Mouse (Mus musculus): ENCODE measurements around the gene Ly6g6d. TPM values are rescaled to one million over a fixed set of nuclear protein-coding genes. Genes with fewer than 3 reads are reported as not detected.

The Ly6g6d gene
- polyA plus RNA-seq, 1 experiment from 2014 or later, result 5.6 TPM

- H3K4me2 ChIP-seq (ENCODE audit: low read depth, low read length), result no peak overlapping the region
- WGBS, result 60% methylated on average over 4 of the region's 4 CpGs
- H3K27ac ChIP-seq (ENCODE audit: low read length), result peak overlapping the region; percentile 36
- no peaks in the 10 kb centered on the region for H3K27me3 ChIP-seq (replicated peaks; ENCODE audit: control insufficient read depth, insufficient read depth, low read length)
- peaks cover 26% of the 10 kb centered on the region for H3K4me1 ChIP-seq (ENCODE audit: control insufficient read depth, insufficient read depth, low read length)
- ATAC-seq, result peak; percentile 64
- H3K9me3 ChIP-seq (ENCODE audit: control insufficient read depth, low read length), result no peaks in the 10 kb centered on the region
- no peak overlapping the region for H3K4me3 ChIP-seq (ENCODE audit: low read length)
- H3K36me3 ChIP-seq (ENCODE audit: control insufficient read depth, insufficient read depth, low read length), result no peaks in the 10 kb centered on the region; the same call in 1 of the 2 replicates
- H3K9ac ChIP-seq (ENCODE audit: low read depth, low read length), result peak overlapping the region; percentile 41; the same call in 1 of the 2 replicates
Observed at GRCm38 (mm10) chr17:35023756-35024155, 54.1 kb downstream of the Ly6g6d start.

- Histone ChIP-seq H3K27ac (ENCODE audit: low read length) (peak overlapping the region; percentile 36; the same call in 1 of the 2 replicates), H3K36me3 (ENCODE audit: control insufficient read depth, insufficient read depth, low read length) (no peaks in the 10 kb centered on the region; the same call in 1 of the 2 replicates), H3K4me3 (ENCODE audit: low read length) (no peak overlapping the region), H3K4me2 (ENCODE audit: low read depth, low read length) (no peak overlapping the region), H3K27me3 (replicated peaks; ENCODE audit: control insufficient read depth, insufficient read depth, low read length) (no peaks in the 10 kb centered on the region), H3K9ac (ENCODE audit: low read depth, low read length) (no peak overlapping the region), H3K4me1 (ENCODE audit: control insufficient read depth, insufficient read depth, low read length) (peaks cover 26% of the 10 kb centered on the region), H3K9me3 (ENCODE audit: control insufficient read depth, low read length) (no peaks in the 10 kb centered on the region)
- ATAC-seq, result no peak
- 85% methylated on average over 5 of the region's 5 CpGs for WGBS
Observed at GRCm38 (mm10) chr17:35023221-35023620, 54.6 kb downstream of the Ly6g6d start.

- H3K9me3 ChIP-seq (ENCODE audit: control insufficient read depth, low read length), result no peaks in the 10 kb centered on the region
- no peak for ATAC-seq
- H3K27ac ChIP-seq (ENCODE audit: low read length), result no peak overlapping the region
- H3K27me3 ChIP-seq (replicated peaks; ENCODE audit: control insufficient read depth, insufficient read depth, low read length), result no peaks in the 10 kb centered on the region
- H3K4me1 ChIP-seq (ENCODE audit: control insufficient read depth, insufficient read depth, low read length), result peaks cover 26% of the 10 kb centered on the region
- 92% methylated on average over 8 of the region's 8 CpGs for WGBS
- no peak overlapping the region for H3K4me3 ChIP-seq (ENCODE audit: low read length)
- no peak overlapping the region for H3K9ac ChIP-seq (ENCODE audit: low read depth, low read length)
- H3K4me2 ChIP-seq (ENCODE audit: low read depth, low read length), result no peak overlapping the region
- H3K36me3 ChIP-seq (ENCODE audit: control insufficient read depth, insufficient read depth, low read length), result no peaks in the 10 kb centered on the region; the same call in 1 of the 2 replicates
Observed at GRCm38 (mm10) chr17:35022541-35023060, 55.3 kb downstream of the Ly6g6d start.

- Histone ChIP-seq H3K4me1 (ENCODE audit: control insufficient read depth, insufficient read depth, low read length) (peaks cover 26% of the 10 kb centered on the region), H3K27me3 (replicated peaks; ENCODE audit: control insufficient read depth, insufficient read depth, low read length) (no peaks in the 10 kb centered on the region), H3K9ac (ENCODE audit: low read depth, low read length) (no peak overlapping the region), H3K36me3 (ENCODE audit: control insufficient read depth, insufficient read depth, low read length) (no peaks in the 10 kb centered on the region; the same call in 1 of the 2 replicates), H3K4me2 (ENCODE audit: low read depth, low read length) (no peak overlapping the region), H3K27ac (ENCODE audit: low read length) (peak overlapping the region; percentile 6), H3K4me3 (ENCODE audit: low read length) (no peak overlapping the region), H3K9me3 (ENCODE audit: control insufficient read depth, low read length) (no peaks in the 10 kb centered on the region)
- WGBS, result 38% methylated on average over 6 of the region's 6 CpGs
- ATAC-seq, result 0 out of 2 replicates have a peak, but pooled peaks have one; percentile 29
Observed at GRCm38 (mm10) chr17:35021842-35022477, 55.9 kb downstream of the Ly6g6d start.

Other genes with a start within 250 kb of the Ly6g6d start
- 24.0 and 26.5 TPM in 2 replicates for gene Stk19, start 241.1 kb downstream of the Ly6g6d start, polyA plus RNA-seq (2015; fragmentation: Nextera tagmentation; extraction: Ambion mirVana)
- 53.6 and 59.0 TPM in 2 replicates for gene Dxo, start 241.0 kb downstream of the Ly6g6d start, polyA plus RNA-seq (2015; fragmentation: Nextera tagmentation; extraction: Ambion mirVana)
- 39.2 and 44.9 TPM in 2 replicates for gene Skiv2l, start 227.9 kb downstream of the Ly6g6d start, polyA plus RNA-seq (2015; fragmentation: Nextera tagmentation; extraction: Ambion mirVana)
- gene Nelfe, start 227.7 kb downstream of the Ly6g6d start, polyA plus RNA-seq (2015; fragmentation: Nextera tagmentation; extraction: Ambion mirVana), result 104 TPM in 2 replicates
- gene Cfb, start 215.5 kb downstream of the Ly6g6d start, polyA plus RNA-seq (2015; fragmentation: Nextera tagmentation; extraction: Ambion mirVana), result 95.8 and 107 TPM in 2 replicates
- gene Zbtb12, start 198.6 kb downstream of the Ly6g6d start, polyA plus RNA-seq (2015; fragmentation: Nextera tagmentation; extraction: Ambion mirVana), result 1.5 and 1.7 TPM in 2 replicates
- gene Gm20547, start 196.0 kb downstream of the Ly6g6d start, polyA plus RNA-seq (2015; fragmentation: Nextera tagmentation; extraction: Ambion mirVana), result not detected in 2 replicates
- 26.5 and 36.0 TPM in 2 replicates for gene C2, start 179.8 kb downstream of the Ly6g6d start, polyA plus RNA-seq (2015; fragmentation: Nextera tagmentation; extraction: Ambion mirVana)
- 59.8 and 61.9 TPM in 2 replicates for gene Ehmt2, start 179.6 kb downstream of the Ly6g6d start, polyA plus RNA-seq (2015; fragmentation: Nextera tagmentation; extraction: Ambion mirVana)
- 108 and 134 TPM in 2 replicates for gene Slc44a4, start 163.6 kb downstream of the Ly6g6d start, polyA plus RNA-seq (2015; fragmentation: Nextera tagmentation; extraction: Ambion mirVana)
- gene Neu1, start 146.8 kb downstream of the Ly6g6d start, polyA plus RNA-seq (2015; fragmentation: Nextera tagmentation; extraction: Ambion mirVana), result 226 and 301 TPM in 2 replicates
- 0.22 and 0.24 TPM in 2 replicates for gene Hspa1b, start 118.8 kb downstream of the Ly6g6d start, polyA plus RNA-seq (2015; fragmentation: Nextera tagmentation; extraction: Ambion mirVana)
- not detected in 2 replicates for gene Gm20481, start 108.2 kb downstream of the Ly6g6d start, polyA plus RNA-seq (2015; fragmentation: Nextera tagmentation; extraction: Ambion mirVana)
- 6.3 and 6.6 TPM in 2 replicates for gene Hspa1a, start 105.9 kb downstream of the Ly6g6d start, polyA plus RNA-seq (2015; fragmentation: Nextera tagmentation; extraction: Ambion mirVana)
- gene Hspa1l, start 105.4 kb downstream of the Ly6g6d start, polyA plus RNA-seq (2015; fragmentation: Nextera tagmentation; extraction: Ambion mirVana), result 0.38 and 0.57 TPM in 2 replicates
- 159 and 181 TPM in 2 replicates for gene Lsm2, start 96.2 kb downstream of the Ly6g6d start, polyA plus RNA-seq (2015; fragmentation: Nextera tagmentation; extraction: Ambion mirVana)
- gene Vars, start 77.1 kb downstream of the Ly6g6d start, polyA plus RNA-seq (2015; fragmentation: Nextera tagmentation; extraction: Ambion mirVana), result 112 and 119 TPM in 2 replicates
- gene Vwa7, start 61.5 kb downstream of the Ly6g6d start, polyA plus RNA-seq (2015; fragmentation: Nextera tagmentation; extraction: Ambion mirVana), result 0.18 and 0.27 TPM in 2 replicates
- 11.3 TPM in 2 replicates for gene Sapcd1, start 50.0 kb downstream of the Ly6g6d start, polyA plus RNA-seq (2015; fragmentation: Nextera tagmentation; extraction: Ambion mirVana)
- gene Msh5, start 31.3 kb downstream of the Ly6g6d start, polyA plus RNA-seq (2015; fragmentation: Nextera tagmentation; extraction: Ambion mirVana), result 3.6 and 4.4 TPM in 2 replicates
- 405 and 416 TPM in 2 replicates for gene Clic1, start 28.1 kb downstream of the Ly6g6d start, polyA plus RNA-seq (2015; fragmentation: Nextera tagmentation; extraction: Ambion mirVana)
- 146 and 170 TPM in 2 replicates for gene Ddah2, start 19.0 kb downstream of the Ly6g6d start, polyA plus RNA-seq (2015; fragmentation: Nextera tagmentation; extraction: Ambion mirVana)
- 0.24 TPM in 1 of 2 replicates, not detected in the other for gene Ly6g6c, start 12.7 kb downstream of the Ly6g6d start, polyA plus RNA-seq (2015; fragmentation: Nextera tagmentation; extraction: Ambion mirVana)
- gene Mpig6b, start 11.9 kb downstream of the Ly6g6d start, polyA plus RNA-seq (2015; fragmentation: Nextera tagmentation; extraction: Ambion mirVana), result 0.37 and 0.40 TPM in 2 replicates
- gene Ly6g6e, start 1.2 kb downstream of the Ly6g6d start, polyA plus RNA-seq (2015; fragmentation: Nextera tagmentation; extraction: Ambion mirVana), result 3.4 and 3.8 TPM in 2 replicates
- gene Ly6g6f, start 7.5 kb upstream of the Ly6g6d start, polyA plus RNA-seq (2015; fragmentation: Nextera tagmentation; extraction: Ambion mirVana), result 0.16 and 0.23 TPM in 2 replicates
- 107 and 108 TPM in 2 replicates for gene Abhd16a, start 11.2 kb upstream of the Ly6g6d start, polyA plus RNA-seq (2015; fragmentation: Nextera tagmentation; extraction: Ambion mirVana)
- gene Ly6g5c, start 30.2 kb upstream of the Ly6g6d start, polyA plus RNA-seq (2015; fragmentation: Nextera tagmentation; extraction: Ambion mirVana), result not detected in 2 replicates
- gene Ly6g5b, start 37.4 kb upstream of the Ly6g6d start, polyA plus RNA-seq (2015; fragmentation: Nextera tagmentation; extraction: Ambion mirVana), result 0.56 and 0.66 TPM in 2 replicates
- 16.8 and 21.3 TPM in 2 replicates for gene Gpank1, start 43.4 kb upstream of the Ly6g6d start, polyA plus RNA-seq (2015; fragmentation: Nextera tagmentation; extraction: Ambion mirVana)
- 246 and 254 TPM in 2 replicates for gene Csnk2b, start 44.0 kb upstream of the Ly6g6d start, polyA plus RNA-seq (2015; fragmentation: Nextera tagmentation; extraction: Ambion mirVana)
- 15.4 and 18.3 TPM in 2 replicates for gene D17H6S53E, start 48.3 kb upstream of the Ly6g6d start, polyA plus RNA-seq (2015; fragmentation: Nextera tagmentation; extraction: Ambion mirVana)
- 9.4 and 20.2 TPM in 2 replicates for gene Apom, start 54.0 kb upstream of the Ly6g6d start, polyA plus RNA-seq (2015; fragmentation: Nextera tagmentation; extraction: Ambion mirVana)
- gene Bag6, start 57.1 kb upstream of the Ly6g6d start, polyA plus RNA-seq (2015; fragmentation: Nextera tagmentation; extraction: Ambion mirVana), result 37.5 and 41.3 TPM in 2 replicates
- gene Prrc2a, start 86.8 kb upstream of the Ly6g6d start, polyA plus RNA-seq (2015; fragmentation: Nextera tagmentation; extraction: Ambion mirVana), result 103 TPM in 2 replicates
- gene Aif1, start 98.0 kb upstream of the Ly6g6d start, polyA plus RNA-seq (2015; fragmentation: Nextera tagmentation; extraction: Ambion mirVana), result 17.4 and 19.4 TPM in 2 replicates
- gene Lst1, start 110.4 kb upstream of the Ly6g6d start, polyA plus RNA-seq (2015; fragmentation: Nextera tagmentation; extraction: Ambion mirVana), result 16.9 and 17.1 TPM in 2 replicates
- gene Ltb, start 116.4 kb upstream of the Ly6g6d start, polyA plus RNA-seq (2015; fragmentation: Nextera tagmentation; extraction: Ambion mirVana), result 4.4 and 4.7 TPM in 2 replicates
- 0.18 and 0.23 TPM in 2 replicates for gene Tnf, start 123.9 kb upstream of the Ly6g6d start, polyA plus RNA-seq (2015; fragmentation: Nextera tagmentation; extraction: Ambion mirVana)
- 0.99 and 1.2 TPM in 2 replicates for gene Lta, start 127.3 kb upstream of the Ly6g6d start, polyA plus RNA-seq (2015; fragmentation: Nextera tagmentation; extraction: Ambion mirVana)
- 0.29 and 0.46 TPM in 2 replicates for gene Gm16181, start 142.8 kb upstream of the Ly6g6d start, polyA plus RNA-seq (2015; fragmentation: Nextera tagmentation; extraction: Ambion mirVana)
- gene Atp6v1g2, start 155.6 kb upstream of the Ly6g6d start, polyA plus RNA-seq (2015; fragmentation: Nextera tagmentation; extraction: Ambion mirVana), result 4.7 and 4.8 TPM in 2 replicates
- gene Nfkbil1, start 157.7 kb upstream of the Ly6g6d start, polyA plus RNA-seq (2015; fragmentation: Nextera tagmentation; extraction: Ambion mirVana), result 8.9 and 9.2 TPM in 2 replicates
- gene Ddx39b, start 163.7 kb upstream of the Ly6g6d start, polyA plus RNA-seq (2015; fragmentation: Nextera tagmentation; extraction: Ambion mirVana), result 325 and 376 TPM in 2 replicates
- 238 and 255 TPM in 2 replicates for gene H2-D1, start 184.7 kb upstream of the Ly6g6d start, polyA plus RNA-seq (2015; fragmentation: Nextera tagmentation; extraction: Ambion mirVana)
- gene H2-Q1, start 242.3 kb upstream of the Ly6g6d start, polyA plus RNA-seq (2015; fragmentation: Nextera tagmentation; extraction: Ambion mirVana), result 8.8 and 12.8 TPM in 2 replicates